Mouse (Mus musculus) layer of hippocampus, adult 2 months (tissue): ENCODE results near the gene Baz2b. TPM values are rescaled to one million over a fixed set of nuclear protein-coding genes. Genes with fewer than 3 reads are reported as not detected.
A peak's percentile ranks its signal among the peaks of the same experiment; 100 is the strongest.

Source experiments
- DNase-seq, 2 experiments: peaks; one replicate each; pipeline ENCODE4 v3.0.0; 2022; ENCODE audit warnings: low spot score in 2 of 2
- H3K27ac ChIP-seq: fragments of 200-600 bp; 2 replicates; pipeline ENCODE4 v1.8.1; 2022
- H3K4me3 ChIP-seq: fragments of 200-600 bp; 2 replicates; pipeline ENCODE4 v1.8.1; 2022; ENCODE audit warnings: mild to moderate bottlenecking
- CTCF ChIP-seq: fragments of 200-600 bp; conservative IDR thresholded peaks from 2 replicates; pipeline ENCODE4 v1.8.1; 2022; ENCODE audit warnings: antibody characterized with exemption, mild to moderate bottlenecking, moderate library complexity
- total RNA-seq, 2 experiments: library from RNA; stranded (reverse); gene quantifications; 2 replicates each; pipeline ENCODE4 v1.2.3; 2021

Gene Baz2b
- total RNA-seq, 2 experiments from 2014 or later, result 57.7 to 59.2 TPM

DNA sequence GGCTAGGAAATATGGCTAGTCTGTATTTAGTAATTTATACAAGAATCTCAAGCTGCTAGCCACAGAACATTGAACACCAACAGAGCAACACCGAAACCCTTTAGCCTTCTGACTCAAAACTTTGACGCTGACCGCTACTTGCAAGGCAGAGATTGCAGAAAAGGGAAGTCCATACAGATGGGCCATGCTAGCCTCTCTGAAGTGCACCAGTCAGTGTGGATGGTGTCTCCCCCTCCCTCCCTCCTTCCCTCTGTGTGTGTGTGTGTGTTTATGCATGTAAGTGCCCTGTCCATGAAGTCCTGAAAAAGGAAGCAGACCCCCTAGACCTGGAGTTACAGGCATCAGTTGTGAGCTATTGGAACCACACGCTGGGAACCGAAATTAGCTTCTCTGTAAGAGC, 33.6 kb downstream of the Baz2b start:
- no peak for TF ChIP-seq CTCF
- no peak overlapping the region for H3K4me3 ChIP-seq
- no peak for DNase-seq
- H3K27ac ChIP-seq, result no peak overlapping the region

DNA sequence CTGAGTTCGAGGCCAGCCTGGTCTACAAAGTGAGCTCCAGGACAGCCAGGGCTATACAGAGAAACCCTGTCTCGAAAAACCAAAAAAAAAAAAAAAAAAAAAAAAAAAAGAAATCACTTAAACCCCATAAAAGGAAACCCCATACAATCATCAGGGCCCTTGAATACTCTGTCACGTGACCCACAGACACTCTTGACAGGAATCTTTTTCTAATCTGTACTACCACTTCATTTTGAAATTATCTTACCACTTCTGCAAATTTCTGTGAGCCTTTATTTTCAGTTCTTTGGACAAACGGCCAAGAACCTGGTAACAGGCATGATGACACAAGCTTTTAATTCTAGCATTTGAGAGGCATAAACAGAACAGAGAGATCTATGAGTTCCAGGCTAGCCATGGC, 34.6 kb downstream of the Baz2b start:
- no peak for DNase-seq
- no peak for TF ChIP-seq CTCF
- no peak overlapping the region for H3K27ac ChIP-seq

DNA sequence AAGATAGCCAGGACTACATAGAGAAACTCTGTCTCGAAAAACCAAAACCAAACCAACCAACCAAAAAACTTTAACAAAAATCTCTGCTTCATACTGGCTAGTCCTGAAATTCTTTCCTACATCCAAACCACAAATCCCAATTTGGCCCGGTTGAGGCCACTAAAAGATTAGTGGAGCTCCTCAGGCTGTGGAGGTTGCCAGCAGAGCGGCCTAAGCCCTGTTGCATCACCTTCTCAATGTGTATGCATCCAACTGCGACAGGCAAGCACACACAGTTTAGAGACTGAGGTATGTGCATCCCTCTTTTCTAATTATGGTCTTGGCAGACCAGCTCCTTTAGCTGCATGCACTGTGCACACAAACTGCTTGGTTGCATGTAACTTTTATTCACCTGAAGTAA, 36.0 kb downstream of the Baz2b start:
- TF ChIP-seq CTCF, result no peak
- H3K4me3 ChIP-seq, result no peak overlapping the region
- no peak for DNase-seq
- no peak overlapping the region for H3K27ac ChIP-seq

More for the DNA sequence above, 34.6 kb downstream of the Baz2b start:
- H3K4me3 ChIP-seq, result no peak overlapping the region

DNA sequence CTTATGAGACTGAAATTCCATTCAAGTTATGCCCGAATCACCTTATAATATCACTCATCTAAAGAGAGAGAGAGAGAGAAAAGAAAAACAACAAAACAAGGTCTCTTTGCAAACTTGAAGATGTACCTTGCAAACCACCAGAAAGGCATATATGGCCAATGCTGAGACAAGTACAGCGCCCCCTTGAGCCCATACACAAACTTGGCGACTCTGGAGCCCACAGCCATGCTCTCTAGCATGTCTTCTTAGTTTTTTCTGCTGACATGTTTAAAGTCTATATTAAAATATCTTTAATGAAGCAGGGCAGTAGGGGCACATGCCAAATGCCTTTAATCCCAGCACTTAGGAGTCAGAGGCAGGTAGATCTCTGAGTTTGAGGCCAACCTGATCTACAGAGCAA, 36.4 kb downstream of the Baz2b start:
- TF ChIP-seq CTCF, result peak; percentile 32; the same call in 1 of the 2 replicates
- no peak overlapping the region for H3K4me3 ChIP-seq
- H3K27ac ChIP-seq, result no peak overlapping the region
- no peak for DNase-seq

DNA sequence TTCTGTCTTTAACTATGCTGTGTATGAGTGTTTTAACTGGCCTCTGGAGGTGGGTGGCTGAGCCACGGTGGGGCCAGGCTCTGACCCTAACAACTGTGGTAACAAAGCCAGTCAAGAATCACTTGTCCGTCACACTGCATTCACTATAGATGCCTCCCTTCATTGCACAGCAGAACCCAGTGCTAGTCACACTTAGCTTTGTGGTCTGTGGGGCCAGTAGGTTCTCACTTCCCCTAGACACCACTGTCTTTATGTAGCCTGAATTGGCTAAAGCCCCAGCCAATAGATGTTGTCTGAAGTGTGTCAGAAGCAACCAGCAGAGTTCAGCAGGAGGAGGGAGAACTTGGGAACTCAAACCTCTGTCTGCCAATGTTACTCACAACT, 37.1 kb downstream of the Baz2b start:
- TF ChIP-seq CTCF, result no peak
- DNase-seq, result no peak

GRCm38 (mm10) chr2:60171786-60172530, 37.7 kb downstream of the Baz2b start:
- TF ChIP-seq CTCF, result peak; percentile 49
- no peak for DNase-seq
- no peak overlapping the region for H3K4me3 ChIP-seq
- H3K27ac ChIP-seq, result no peak overlapping the region

More for the DNA sequence above, 37.1 kb downstream of the Baz2b start:
- Histone ChIP-seq H3K4me3 (no peak overlapping the region), H3K27ac (no peak overlapping the region)

- DNase-seq, result no peak
- no peak overlapping the region for H3K4me3 ChIP-seq
- TF ChIP-seq CTCF, result no peak
- no peak overlapping the region for H3K27ac ChIP-seq
Observed at GRCm38 (mm10) chr2:60166878-60167277, 42.8 kb downstream of the Baz2b start.

DNA sequence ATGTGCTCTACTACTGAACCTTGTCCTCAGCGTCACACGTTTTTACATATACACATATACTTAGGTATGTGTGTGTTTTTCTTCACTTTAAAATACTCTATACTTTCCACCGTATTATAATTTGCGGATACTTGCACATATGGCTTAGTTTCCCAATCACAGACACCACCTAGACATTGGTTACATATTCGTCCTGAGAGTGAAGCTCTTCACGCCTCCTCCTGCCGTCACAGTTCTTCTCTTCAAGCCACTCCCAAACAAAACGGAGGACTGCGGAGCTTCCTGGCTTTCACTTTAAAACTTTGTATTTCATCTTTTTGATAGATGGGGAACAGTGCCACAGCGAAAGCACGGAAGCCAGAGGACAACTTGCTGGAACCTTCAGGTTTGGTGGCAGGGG, 44.0 kb downstream of the Baz2b start:
- TF ChIP-seq CTCF, result no peak
- no peak for DNase-seq

DNA sequence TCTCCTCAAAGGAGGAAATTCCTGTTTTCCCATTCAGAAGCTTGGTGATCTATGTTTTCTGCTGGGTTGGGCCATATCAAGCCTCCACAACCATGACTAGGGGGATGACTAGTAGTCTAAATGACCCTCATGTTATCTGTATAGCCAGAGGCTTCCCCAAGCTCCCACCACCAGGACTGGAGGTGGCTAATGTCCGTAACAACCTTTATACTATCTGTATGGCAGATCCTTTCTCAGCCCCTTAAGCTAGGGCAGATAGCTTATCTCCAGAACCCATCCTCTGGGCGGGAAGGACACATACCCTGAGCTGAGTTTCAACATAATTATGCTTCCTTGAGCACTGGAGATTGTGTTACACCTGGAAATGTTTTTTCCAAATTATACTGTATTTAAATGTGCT, 45.9 kb downstream of the Baz2b start:
- no peak overlapping the region for H3K4me3 ChIP-seq
- DNase-seq, result no peak
- TF ChIP-seq CTCF, result no peak
- no peak overlapping the region for H3K27ac ChIP-seq

More for the DNA sequence above, 44.0 kb downstream of the Baz2b start:
- Histone ChIP-seq H3K27ac (no peak overlapping the region), H3K4me3 (no peak overlapping the region)

- Histone ChIP-seq H3K4me3 (no peak overlapping the region), H3K27ac (no peak overlapping the region)
- DNase-seq, result no peak
- TF ChIP-seq CTCF, result no peak
Observed at GRCm38 (mm10) chr2:60152481-60152880, 57.2 kb downstream of the Baz2b start.

- Histone ChIP-seq H3K27ac (no peak overlapping the region), H3K4me3 (no peak overlapping the region)
- no peak for TF ChIP-seq CTCF
- no peak for DNase-seq
Observed at GRCm38 (mm10) chr2:60148651-60149050, 61.0 kb downstream of the Baz2b start.

DNA sequence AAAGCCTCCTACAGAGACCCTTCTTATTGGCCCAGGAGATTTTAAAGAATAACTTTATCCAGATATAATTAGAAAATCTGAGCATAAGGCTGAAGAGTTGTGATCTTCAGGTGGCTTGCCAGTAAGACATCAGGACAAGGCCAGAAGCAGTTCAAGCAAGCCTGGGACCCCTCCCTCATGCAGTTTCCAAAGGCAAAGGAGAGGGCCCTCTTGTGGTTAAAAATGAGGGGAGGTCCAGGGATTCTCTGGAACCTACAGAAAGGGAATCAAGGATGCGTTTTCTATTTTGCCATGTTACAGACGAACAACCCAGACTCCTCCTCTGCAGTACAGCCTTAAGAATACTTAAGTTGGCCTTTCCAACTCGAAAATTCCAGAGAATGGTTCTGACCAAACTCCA, 62.2 kb downstream of the Baz2b start:
- TF ChIP-seq CTCF, result peak; percentile 59
- H3K4me3 ChIP-seq, result no peak overlapping the region
- DNase-seq, result no peak
- no peak overlapping the region for H3K27ac ChIP-seq

GRCm38 (mm10) chr2:60145742-60146141, 63.9 kb downstream of the Baz2b start:
- H3K27ac ChIP-seq, result no peak overlapping the region
- H3K4me3 ChIP-seq, result no peak overlapping the region
- DNase-seq, result no peak
- no peak for TF ChIP-seq CTCF

DNA sequence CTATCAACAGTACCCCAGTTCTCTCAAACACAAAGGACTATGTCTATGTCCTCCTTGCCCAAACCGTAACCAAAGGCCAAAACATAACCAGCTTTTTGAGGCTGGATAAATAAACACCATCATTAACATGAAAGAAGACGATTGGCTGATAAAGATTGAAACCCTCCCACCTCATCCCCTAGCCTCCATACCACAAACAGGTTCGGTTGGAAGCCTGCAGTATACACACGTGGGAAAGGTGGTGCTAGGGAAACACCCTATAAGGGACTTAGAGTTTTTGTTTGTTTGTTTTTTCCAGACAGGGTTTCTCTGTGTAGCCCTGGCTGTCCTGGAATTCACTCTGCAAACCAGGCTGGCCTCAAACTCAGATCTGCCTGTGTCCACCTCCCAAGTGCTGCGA, 66.3 kb downstream of the Baz2b start:
- DNase-seq, result no peak
- H3K4me3 ChIP-seq, result no peak overlapping the region
- H3K27ac ChIP-seq, result no peak overlapping the region
- no peak for TF ChIP-seq CTCF

DNA sequence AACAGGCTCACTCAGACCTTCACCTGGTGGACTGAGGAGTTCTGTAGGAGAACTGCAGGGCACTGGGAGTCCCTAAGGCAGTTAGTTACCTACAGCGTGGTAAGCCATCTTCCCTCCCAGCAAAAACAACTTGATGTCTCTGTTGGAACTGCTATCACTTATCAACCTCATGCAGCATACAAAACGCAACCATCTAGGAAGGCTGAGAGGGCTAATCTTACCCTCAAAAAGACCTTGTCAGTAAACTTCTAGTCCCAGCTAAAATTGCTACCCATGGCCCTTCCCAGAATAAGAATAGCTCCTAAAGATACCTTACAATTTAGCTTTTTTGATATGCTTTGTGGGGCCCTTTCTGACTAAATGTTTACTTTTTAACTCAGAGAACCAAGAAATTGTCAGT, 67.4 kb downstream of the Baz2b start:
- Histone ChIP-seq H3K4me3 (no peak overlapping the region), H3K27ac (no peak overlapping the region)
- DNase-seq, result no peak
- TF ChIP-seq CTCF, result no peak
